Mouse (Mus musculus) lung, embryonic 15.5 days (tissue): ENCODE results near the gene Tnxb. TPM values are rescaled to one million over a fixed set of nuclear protein-coding genes. Genes with fewer than 3 reads are reported as not detected.
A peak's percentile ranks its signal among the peaks of the same experiment; 100 is the strongest.
"Not testable (repeated sequence)": the region's sequence is repeated elsewhere in the genome, so short reads cannot be mapped to it uniquely, and the experiment has no call there.

Experiments
- ATAC-seq: fragments of 200-750 bp; cut with Nextera tagmentation; 2 replicates; pipeline ENCODE4 v1.8.0; 2017; ENCODE audit warnings: moderate number of reproducible peaks, borderline replicate concordance; ENCODE audit not compliant: low FRiP score, low TSS enrichment; ENCODE audit errors: extremely low read depth
- H3K27ac ChIP-seq: fragments of 300-500 bp; sonication (generic); 2 replicates; pipeline ENCODE4 v1.5.1; 2015; ENCODE audit warnings: moderate library complexity, mild to moderate bottlenecking, inconsistent platforms
- H3K27me3 ChIP-seq: fragments of 300-500 bp; sonication (generic); 2 replicates; pipeline ENCODE4 v1.6.1; 2015; ENCODE audit warnings: inconsistent platforms
- H3K36me3 ChIP-seq: fragments of 300-500 bp; sonication (generic); 2 replicates; pipeline ENCODE4 v1.6.1; 2015; ENCODE audit warnings: inconsistent platforms
- H3K4me1 ChIP-seq: fragments of 300-500 bp; sonication (generic); 2 replicates; pipeline ENCODE4 v1.6.1; 2015; ENCODE audit warnings: inconsistent platforms
- H3K4me2 ChIP-seq: fragments of 300-500 bp; sonication (generic); 2 replicates; pipeline ENCODE4 v1.6.1; 2015; ENCODE audit warnings: inconsistent platforms, mild to moderate bottlenecking, moderate library complexity
- H3K4me3 ChIP-seq: fragments of 300-500 bp; sonication (generic); 2 replicates; pipeline ENCODE4 v1.5.1; 2015; ENCODE audit warnings: mild to moderate bottlenecking, inconsistent platforms
- H3K9ac ChIP-seq: fragments of 300-500 bp; sonication (generic); 2 replicates; pipeline ENCODE4 v1.6.1; 2015; ENCODE audit warnings: inconsistent platforms
- H3K9me3 ChIP-seq: fragments of 300-500 bp; sonication (generic); 2 replicates; pipeline ENCODE4 v1.6.1; 2016; ENCODE audit warnings: inconsistent platforms
- WGBS: fragments of 180-500 bp; shearing (Covaris S2); methylation state at CpG from one replicate; pipeline ENCODE4 v1.1.7; 2015; 5-methylcytosine and 5-hydroxymethylcytosine counted together
- polyA plus RNA-seq: library from polyadenylated mRNA; unstranded; fragments of >200 nt; fragmentation: Nextera tagmentation; extraction: Ambion mirVana; gene quantifications from 2 replicates; pipeline ENCODE4 v1.2.1, GENCODE M21; 2015

Gene Tnxb
- polyA plus RNA-seq, 1 experiment from 2014 or later: 0.77 TPM

DNA sequence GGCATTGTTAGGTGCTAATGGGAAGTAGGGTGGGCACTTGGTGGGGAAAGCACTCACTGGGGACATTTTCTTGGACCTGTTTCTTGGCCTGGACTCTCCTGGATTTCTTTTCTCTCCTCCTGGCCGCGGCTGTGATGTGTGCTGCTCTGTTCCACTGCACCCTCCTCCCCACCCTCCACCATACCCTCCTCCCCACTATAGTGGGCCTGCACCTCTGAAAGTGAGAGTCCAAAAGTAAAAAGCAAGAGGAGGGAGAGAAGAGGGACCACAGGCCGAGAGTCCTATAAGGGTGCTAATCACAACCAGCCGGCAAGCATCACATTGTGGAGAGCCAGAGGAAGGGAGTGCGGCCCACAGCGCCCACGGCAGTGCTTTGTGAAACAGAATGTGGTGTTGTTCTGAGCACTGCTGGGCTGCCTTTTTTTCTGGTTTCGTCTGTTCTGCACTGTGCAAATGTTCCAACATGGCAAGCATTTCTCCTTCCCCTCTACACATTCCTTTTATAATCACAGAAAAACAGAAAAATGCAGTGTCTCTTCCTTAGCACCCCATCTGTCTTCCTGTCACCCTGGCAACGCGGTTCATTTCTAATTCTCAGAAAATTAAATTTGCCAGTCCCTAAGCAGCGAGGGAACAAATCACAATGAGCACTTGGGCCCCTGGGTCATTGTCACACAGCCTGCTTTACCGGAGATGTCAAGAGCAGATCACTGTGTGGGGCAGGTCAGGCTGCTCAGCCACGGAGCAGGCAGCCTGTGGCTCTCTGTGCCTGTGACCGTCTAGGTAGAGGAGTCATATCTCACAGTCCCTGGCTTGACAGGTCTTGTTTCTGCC is 29.5 kb downstream of the Tnxb start:
- H3K9ac ChIP-seq: no peak overlapping the region
- H3K9me3 ChIP-seq: no peaks in the 10 kb centered on the region
- H3K36me3 ChIP-seq: no peaks in the 10 kb centered on the region
- no peak overlapping the region for H3K4me3 ChIP-seq
- H3K27me3 ChIP-seq: no peaks in the 10 kb centered on the region
- H3K27ac ChIP-seq: no peak overlapping the region
- ATAC-seq: no peak; the same call in 1 of the 2 replicates
- H3K4me1 ChIP-seq: no peaks in the 10 kb centered on the region
- WGBS: 30% methylated on average over 14 of the region's 14 CpGs
- no peak overlapping the region for H3K4me2 ChIP-seq

DNA sequence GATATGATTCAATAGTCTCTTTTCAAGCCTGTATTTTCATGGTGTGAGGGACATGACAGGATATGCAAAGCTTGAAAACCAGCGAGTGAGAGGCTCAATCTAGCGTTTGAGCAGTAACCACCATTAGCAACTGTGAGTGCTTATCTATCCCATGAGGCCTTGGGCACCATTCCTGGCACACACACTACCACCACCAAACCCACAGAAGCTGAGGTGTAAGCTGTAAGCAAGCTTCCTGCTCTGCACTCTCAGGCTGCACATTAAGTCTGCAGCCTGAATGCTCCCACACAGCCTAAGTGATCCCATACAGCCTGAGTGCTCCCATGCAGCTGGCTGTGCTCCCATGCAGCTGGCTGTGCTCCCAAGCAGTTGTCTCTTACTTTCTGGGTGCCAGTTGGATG is 30.3 kb downstream of the Tnxb start:
- no peak for ATAC-seq
- Histone ChIP-seq H3K4me2 (no peak overlapping the region), H3K36me3 (no peaks in the 10 kb centered on the region), H3K9me3 (no peaks in the 10 kb centered on the region), H3K9ac (no peak overlapping the region), H3K27ac (no peak overlapping the region), H3K4me1 (no peaks in the 10 kb centered on the region), H3K4me3 (no peak overlapping the region), H3K27me3 (no peaks in the 10 kb centered on the region)
- WGBS: 37% methylated on average over 2 of the region's 2 CpGs

DNA sequence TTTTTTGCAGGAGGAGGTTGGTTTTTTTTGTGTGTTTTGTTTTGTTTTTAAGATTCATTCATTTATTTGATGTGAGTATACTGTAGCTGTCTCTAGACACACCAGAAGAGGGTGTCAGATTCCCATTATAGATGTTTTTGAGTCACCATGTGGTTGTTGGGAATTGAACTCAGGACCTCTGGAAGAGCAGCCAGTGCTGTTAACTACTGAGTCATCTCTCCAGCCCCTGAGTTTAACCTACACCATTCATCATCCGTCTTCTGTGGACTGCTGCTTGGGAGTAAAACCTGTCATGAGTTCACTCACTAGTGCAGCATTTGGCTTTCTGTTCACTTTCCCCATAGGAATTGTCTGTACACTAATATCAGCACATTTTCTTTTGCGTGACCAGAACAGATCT is 36.1 kb downstream of the Tnxb start:
- 83% methylated on average over 2 of the region's 2 CpGs for WGBS
- not testable (repeated sequence) for H3K36me3 ChIP-seq, ATAC-seq

DNA sequence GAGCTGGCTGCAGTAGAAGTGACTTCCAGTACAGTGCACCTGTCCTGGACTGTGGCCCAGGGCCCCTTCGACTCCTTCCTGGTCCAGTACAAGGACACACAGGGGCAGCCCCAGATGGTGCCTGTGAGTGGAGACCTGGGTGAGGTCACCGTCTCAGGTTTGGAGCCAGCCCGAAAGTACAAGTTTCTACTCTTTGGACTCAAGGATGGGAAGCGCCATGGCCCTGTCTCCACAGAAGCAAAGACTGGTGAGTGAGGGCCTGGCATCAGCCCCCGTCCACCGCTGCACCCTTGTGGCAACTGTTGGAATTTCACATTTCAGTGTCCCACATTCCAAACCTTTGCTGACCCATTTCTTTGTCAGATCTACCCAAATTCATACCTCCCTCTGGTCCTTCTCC is 42.6 kb downstream of the Tnxb start:
- no peak overlapping the region for H3K9ac ChIP-seq
- H3K4me1 ChIP-seq: no peaks in the 10 kb centered on the region
- no peaks in the 10 kb centered on the region for H3K9me3 ChIP-seq
- ATAC-seq: 0 out of 2 replicates have a peak, but pooled peaks have one; percentile 25
- 30% methylated on average over 6 of the region's 6 CpGs for WGBS
- no peaks in the 10 kb centered on the region for H3K36me3 ChIP-seq
- H3K4me3 ChIP-seq: no peak overlapping the region
- no peak overlapping the region for H3K27ac ChIP-seq
- no peak overlapping the region for H3K4me2 ChIP-seq
- H3K27me3 ChIP-seq: no peaks in the 10 kb centered on the region

More for the DNA sequence above, 36.1 kb downstream of the Tnxb start:
- H3K4me1 ChIP-seq, H3K27me3 ChIP-seq, H3K9me3 ChIP-seq, H3K4me3 ChIP-seq, H3K27ac ChIP-seq, H3K9ac ChIP-seq, H3K4me2 ChIP-seq: not testable (repeated sequence)

DNA sequence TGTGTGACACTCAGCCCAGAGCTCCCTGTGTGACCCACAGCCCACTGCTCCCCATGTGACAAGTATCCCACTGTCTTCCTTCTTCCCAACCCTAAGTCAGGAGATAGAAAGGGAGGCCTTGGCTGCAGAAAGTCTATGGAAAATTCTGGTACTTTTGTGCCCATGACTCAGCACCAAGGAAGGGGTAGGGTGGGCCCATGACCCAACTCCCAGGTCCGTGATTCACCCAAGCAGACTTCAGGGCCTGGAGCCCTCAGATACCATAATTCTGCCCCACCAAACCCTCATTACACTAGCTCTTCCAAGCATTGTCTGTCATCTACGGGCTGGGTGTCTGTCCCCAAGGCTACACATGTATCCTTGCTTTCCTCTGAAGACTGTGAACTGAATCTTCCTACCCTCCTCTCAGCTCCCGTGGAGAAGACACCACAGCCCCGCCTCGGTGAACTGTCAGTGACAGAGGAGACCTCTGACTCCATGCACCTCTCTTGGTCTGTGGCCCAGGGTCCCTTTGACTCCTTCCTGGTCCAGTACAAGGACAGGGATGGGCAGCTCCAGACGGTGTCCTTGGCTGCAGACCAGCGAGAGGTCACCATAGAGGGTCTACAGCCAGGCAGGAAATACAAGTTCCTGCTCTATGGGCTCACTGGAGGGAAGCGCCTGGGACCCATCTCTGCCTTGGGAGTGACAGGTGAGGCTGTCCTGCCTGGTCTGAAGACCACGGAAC is 44.0 kb downstream of the Tnxb start:
- H3K4me2 ChIP-seq, H3K4me3 ChIP-seq, H3K36me3 ChIP-seq, H3K9ac ChIP-seq, H3K4me1 ChIP-seq, H3K27ac ChIP-seq, ATAC-seq, H3K27me3 ChIP-seq, H3K9me3 ChIP-seq: not testable (repeated sequence)
- WGBS: 68% methylated on average over 9 of the region's 9 CpGs

DNA sequence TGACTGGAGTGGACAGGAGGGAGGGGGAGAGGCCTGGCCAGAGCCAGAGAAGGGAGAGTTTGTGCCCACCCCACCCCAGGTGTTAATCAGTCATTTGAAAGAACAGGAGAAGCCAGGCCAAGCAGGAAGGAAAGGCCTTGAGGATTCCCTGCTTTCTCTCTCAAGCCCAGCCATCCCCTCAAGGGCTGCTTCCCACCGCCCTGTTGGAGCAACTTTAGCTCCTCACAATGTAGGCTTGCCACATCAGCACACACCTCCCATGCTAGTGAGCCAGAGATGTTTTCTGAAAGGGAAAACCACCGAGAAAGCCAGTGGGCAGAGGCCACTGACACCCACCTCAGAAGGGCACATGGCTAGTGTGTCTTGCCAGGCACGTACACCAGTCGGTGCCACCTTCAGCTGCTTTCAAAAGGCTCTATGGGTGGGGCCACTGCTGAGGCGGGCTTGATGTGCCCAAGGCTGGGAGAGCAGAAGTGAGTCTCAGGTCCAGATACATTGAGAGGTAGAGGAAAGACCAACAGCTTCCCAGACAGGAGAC is 44.6 kb downstream of the Tnxb start:
- H3K9ac ChIP-seq, H3K36me3 ChIP-seq, ATAC-seq, H3K27me3 ChIP-seq, H3K27ac ChIP-seq, H3K4me1 ChIP-seq, H3K4me2 ChIP-seq, H3K9me3 ChIP-seq, H3K4me3 ChIP-seq: not testable (repeated sequence)
- 68% methylated on average over 5 of the region's 5 CpGs for WGBS

DNA sequence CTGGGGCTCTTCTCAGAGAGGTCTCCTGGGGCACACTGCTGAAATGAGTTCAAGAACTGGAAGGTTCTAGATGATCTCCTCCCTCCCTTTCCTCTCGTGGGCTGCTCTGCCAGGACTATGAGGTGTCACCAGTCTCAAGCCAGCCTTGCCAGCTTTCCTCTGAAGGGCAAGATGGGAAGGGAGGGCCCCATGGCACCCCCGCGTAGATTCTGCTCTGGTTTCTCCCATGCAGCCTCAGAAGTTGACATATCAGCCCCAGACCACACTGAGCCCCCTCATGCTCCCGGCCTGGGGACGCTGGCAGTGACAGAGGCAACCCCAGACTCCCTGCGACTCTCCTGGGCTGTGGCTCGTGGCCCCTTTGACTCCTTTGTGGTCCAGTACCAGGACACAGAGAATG is 45.1 kb downstream of the Tnxb start:
- not testable (repeated sequence) for H3K4me1 ChIP-seq, H3K4me3 ChIP-seq, H3K36me3 ChIP-seq, H3K9ac ChIP-seq, H3K9me3 ChIP-seq, H3K27me3 ChIP-seq, H3K27ac ChIP-seq, ATAC-seq, H3K4me2 ChIP-seq
- WGBS: 82% methylated on average over 7 of the region's 7 CpGs

DNA sequence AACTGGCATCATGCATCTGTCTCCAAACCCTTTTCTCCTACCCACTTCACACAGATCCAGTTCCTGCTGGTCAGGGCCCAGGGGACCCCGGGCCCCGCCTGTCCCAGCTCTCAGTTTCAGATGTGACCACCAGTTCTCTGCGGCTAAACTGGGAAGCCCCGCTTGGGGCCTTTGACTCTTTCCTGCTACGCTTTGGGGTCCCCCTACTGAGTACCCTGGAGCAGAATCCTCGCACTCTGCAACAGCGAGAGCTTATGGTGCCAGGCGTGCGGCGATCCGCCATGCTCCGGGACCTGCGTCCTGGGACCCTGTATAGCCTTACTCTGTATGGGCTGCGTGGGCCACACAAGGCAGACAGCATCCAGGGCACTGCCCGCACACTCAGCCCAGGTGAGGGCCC is 45.9 kb downstream of the Tnxb start:
- H3K4me2 ChIP-seq: no peak overlapping the region
- no peak for ATAC-seq
- H3K4me3 ChIP-seq: no peak overlapping the region
- no peak overlapping the region for H3K27ac ChIP-seq
- H3K27me3 ChIP-seq: no peaks in the 10 kb centered on the region
- no peaks in the 10 kb centered on the region for H3K4me1 ChIP-seq
- no peaks in the 10 kb centered on the region for H3K36me3 ChIP-seq
- 84% methylated on average over 15 of the region's 15 CpGs for WGBS
- H3K9ac ChIP-seq: no peak overlapping the region
- no peaks in the 10 kb centered on the region for H3K9me3 ChIP-seq

DNA sequence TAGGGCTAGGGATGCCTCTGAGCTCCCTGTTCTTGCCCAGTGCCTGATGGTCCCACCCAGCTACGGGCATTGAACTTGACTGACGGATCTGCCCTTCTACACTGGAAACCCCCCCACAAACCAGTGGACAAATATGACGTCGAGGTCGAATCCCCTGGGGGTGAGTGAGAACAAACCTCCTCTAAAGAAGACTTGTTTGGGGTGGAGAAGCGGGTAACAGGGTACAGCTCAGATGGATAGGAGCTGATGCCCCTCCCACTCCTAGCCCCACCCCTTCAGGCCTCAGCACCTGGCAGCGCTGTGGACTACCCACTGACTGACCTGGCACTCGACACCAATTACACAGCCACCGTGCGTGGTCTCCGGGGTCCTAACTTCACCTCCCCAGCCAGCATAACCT is 47.1 kb downstream of the Tnxb start:
- no peak overlapping the region for H3K27ac ChIP-seq
- WGBS: 77% methylated on average over 11 of the region's 11 CpGs
- no peak for ATAC-seq

DNA sequence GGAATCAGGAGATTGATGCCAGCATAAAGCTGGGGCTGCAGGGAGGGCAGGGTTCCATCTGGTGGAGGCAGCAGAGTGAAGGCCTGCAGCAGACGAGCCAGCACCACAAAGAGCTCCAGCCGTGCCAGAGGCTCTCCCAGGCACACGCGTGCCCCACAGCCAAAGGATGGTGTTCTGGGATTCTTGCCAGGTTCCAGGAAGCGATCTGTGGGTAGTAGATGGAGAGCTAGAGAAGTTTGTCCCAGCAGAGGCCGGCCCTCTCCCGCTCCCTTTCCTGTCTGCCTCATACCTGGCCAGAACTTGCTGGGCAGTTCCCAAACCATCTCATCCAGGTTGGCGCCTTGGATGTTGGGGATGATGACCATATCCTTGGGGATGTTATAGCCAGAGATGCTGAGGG is 49.6 kb downstream of the Tnxb start:
- 61% methylated on average over 8 of the region's 8 CpGs for WGBS

More for the DNA sequence above, 47.1 kb downstream of the Tnxb start:
- Histone ChIP-seq H3K4me1 (no peaks in the 10 kb centered on the region), H3K4me2 (no peak overlapping the region), H3K36me3 (no peaks in the 10 kb centered on the region), H3K4me3 (no peak overlapping the region), H3K9me3 (no peaks in the 10 kb centered on the region), H3K27me3 (no peaks in the 10 kb centered on the region), H3K9ac (no peak overlapping the region)

DNA sequence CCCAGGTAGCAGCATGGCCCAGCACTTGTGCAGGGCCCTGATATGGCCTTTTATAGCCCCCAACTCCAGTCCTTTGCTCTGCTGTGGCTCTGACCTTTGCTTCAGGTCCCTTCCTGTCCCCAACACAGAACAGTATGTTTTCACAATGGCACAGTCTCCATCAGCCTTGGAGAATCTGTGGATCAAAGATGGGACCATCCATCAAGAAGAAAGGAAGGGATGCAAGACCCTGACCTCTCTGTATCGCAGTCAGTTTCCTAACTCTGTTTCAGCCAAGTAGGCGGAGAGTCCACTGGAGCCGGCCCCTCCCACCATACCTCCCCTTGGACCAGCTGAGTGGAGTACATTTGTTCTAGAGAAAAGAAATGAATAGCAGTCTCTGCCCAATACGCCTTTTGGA is 51.9 kb downstream of the Tnxb start:
- not testable (repeated sequence) for H3K4me1 ChIP-seq, H3K4me2 ChIP-seq, H3K27me3 ChIP-seq, H3K36me3 ChIP-seq, H3K9ac ChIP-seq, H3K9me3 ChIP-seq, H3K4me3 ChIP-seq, ATAC-seq, H3K27ac ChIP-seq
- 77% methylated on average over 4 of the region's 4 CpGs for WGBS

More for the DNA sequence above, 49.6 kb downstream of the Tnxb start:
- H3K4me3 ChIP-seq, H3K4me2 ChIP-seq, H3K9me3 ChIP-seq, H3K9ac ChIP-seq, ATAC-seq, H3K27ac ChIP-seq, H3K36me3 ChIP-seq, H3K27me3 ChIP-seq, H3K4me1 ChIP-seq: not testable (repeated sequence)

DNA sequence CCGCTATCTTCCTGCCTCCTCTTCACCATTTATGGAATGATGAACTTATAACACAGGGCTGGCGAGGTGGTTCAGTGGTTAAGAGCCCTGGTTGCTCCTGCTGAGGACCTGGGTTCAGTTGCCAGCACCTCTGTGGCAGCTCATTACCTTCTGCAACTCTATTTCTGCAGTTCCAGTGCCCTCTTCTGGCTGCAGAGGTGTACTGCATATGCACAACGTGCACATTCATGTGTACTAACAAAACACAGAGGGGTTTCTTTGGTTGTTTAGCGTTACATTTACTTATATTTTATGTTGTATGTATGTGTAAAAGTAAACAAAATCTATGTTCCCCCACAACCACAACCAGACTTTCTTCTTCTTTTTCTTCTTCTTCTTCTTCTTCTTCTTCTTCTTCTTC is 52.7 kb downstream of the Tnxb start:
- no peak overlapping the region for H3K4me2 ChIP-seq
- whole genome bisulfite sequencing: 81% methylated on average over 4 of the region's 4 CpGs
- no peaks in the 10 kb centered on the region for H3K4me1 ChIP-seq
- H3K27me3 ChIP-seq: no peaks in the 10 kb centered on the region
- H3K4me3 ChIP-seq: no peak overlapping the region
- no peak overlapping the region for H3K9ac ChIP-seq
- no peaks in the 10 kb centered on the region for H3K36me3 ChIP-seq
- no peaks in the 10 kb centered on the region for H3K9me3 ChIP-seq
- H3K27ac ChIP-seq: no peak overlapping the region
- no peak for ATAC-seq
